Mouse (Mus musculus) E14TG2a.4 (cell line): ENCODE results near the gene Mrtfa.

Source experiments
- CTCF ChIP-seq: conservative IDR thresholded peaks from 2 replicates; pipeline ENCODE4 v1.5.1; 2014; ENCODE audit warnings: low read length
- NANOG ChIP-seq: IDR thresholded peaks from 2 replicates; pipeline ENCODE4 v1.6.1; 2014; ENCODE audit warnings: borderline replicate concordance, low read length, mixed read lengths
- POU5F1 ChIP-seq: IDR thresholded peaks from 2 replicates; pipeline ENCODE4 v1.6.1; 2014; ENCODE audit warnings: low read length, borderline replicate concordance

DNA sequence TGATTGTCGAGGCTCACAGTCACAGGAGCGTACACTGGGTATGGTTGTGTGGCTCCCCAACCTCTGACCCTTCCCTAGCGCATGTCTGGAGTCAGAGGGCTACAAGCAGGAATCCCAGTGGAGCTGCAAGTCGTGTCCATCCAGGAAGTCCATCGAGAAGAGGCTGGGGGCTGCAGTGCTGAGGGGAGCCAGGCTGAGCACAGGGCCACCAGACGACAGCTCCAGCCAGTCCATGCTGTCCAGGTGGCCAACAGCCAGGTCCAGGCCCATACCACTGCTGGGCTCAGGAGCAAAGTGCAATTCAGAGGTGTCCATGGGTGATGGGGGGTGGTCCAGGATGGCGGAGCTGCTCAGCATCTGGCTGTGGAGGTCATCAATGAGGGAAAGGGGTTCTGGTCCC lies 177.4 kb downstream of the Mrtfa start:
- TF ChIP-seq CTCF (no peak), POU5F1 (no peak), NANOG (no peak)
